Mouse (Mus musculus): Measurements from ENCODE around the gene Gsn. TPM values are rescaled to one million over a fixed set of nuclear protein-coding genes. Genes with fewer than 3 reads are reported as not detected.

Gsn gene
- total and polyA plus RNA-seq, 2 experiments from 2014 or later: 255 to 460 TPM

DNA sequence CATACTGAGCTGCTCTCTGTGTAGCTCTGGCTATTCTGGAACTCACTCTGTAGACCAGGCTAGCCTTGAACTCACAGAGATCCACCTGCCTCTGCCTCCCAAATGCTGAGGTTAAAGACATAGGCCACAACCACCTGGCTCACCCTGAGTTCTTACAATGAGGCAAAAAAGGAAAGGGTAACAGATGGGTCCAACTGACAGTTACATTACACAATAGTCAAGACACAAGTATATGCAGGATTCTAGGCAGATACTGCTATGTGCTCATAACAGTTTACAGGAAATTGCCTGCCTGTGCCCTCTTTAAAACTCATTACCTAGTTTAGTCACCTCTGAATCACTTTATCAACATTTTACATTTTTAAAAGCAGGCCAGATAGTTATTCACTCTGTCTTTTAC lies 77.5 kb downstream of the Gsn start:
- no peaks in the 10 kb centered on the region for H3K9me3 ChIP-seq (replicated peaks; ENCODE audit: control insufficient read depth, low read length)
- no peak for TF ChIP-seq EP300 (IDR thresholded peaks at IDR 0.05; ENCODE audit: low read depth)
- no peak for TF ChIP-seq CTCF (IDR thresholded peaks at IDR 0.05; ENCODE audit: low read depth)
- peaks cover 17% of the 10 kb centered on the region for H3K4me1 ChIP-seq (ENCODE audit: control insufficient read depth, insufficient read depth)
- H3K27me3 ChIP-seq (ENCODE audit: control insufficient read depth, insufficient read depth, low read length): no peaks in the 10 kb centered on the region
- 0 out of 2 replicates have a peak, but pooled peaks cover 4% of the 10 kb centered on the region for H3K36me3 ChIP-seq (replicated peaks; ENCODE audit: control insufficient read depth, insufficient read depth, low read length)
- no peak overlapping the region for H3K4me3 ChIP-seq (ENCODE audit: low read depth, low read length)
- H3K4me2 ChIP-seq (ENCODE audit: low read depth, low read length): no peak overlapping the region
- ATAC-seq (ENCODE audit: insufficient read depth, low read depth) (no peak), DNase-seq (ENCODE audit: low spot score) (no peak)
- H3K9ac ChIP-seq (replicated peaks; ENCODE audit: low read depth, low read length): no peak overlapping the region
- no peak overlapping the region for H3K27ac ChIP-seq (ENCODE audit: low read depth)

- no peaks in the 10 kb centered on the region for H3K36me3 ChIP-seq (replicated peaks; ENCODE audit: control insufficient read depth, insufficient read depth, low read length)
- H3K27ac ChIP-seq (ENCODE audit: low read depth): peak overlapping the region; percentile 89
- 28% methylated on average over 7 of the region's 7 CpGs for WGBS
- H3K9ac ChIP-seq (replicated peaks; ENCODE audit: low read depth, low read length): peak overlapping the region; percentile 78
- TF ChIP-seq CTCF (IDR thresholded peaks at IDR 0.05; ENCODE audit: low read depth) (no peak), EP300 (IDR thresholded peaks at IDR 0.05; ENCODE audit: low read depth) (no peak)
- DNase-seq (ENCODE audit: low spot score) (no peak), ATAC-seq (ENCODE audit: insufficient read depth, low read depth) (no peak)
- H3K4me2 ChIP-seq (ENCODE audit: low read depth, low read length): peak overlapping the region; percentile 88
- no peaks in the 10 kb centered on the region for H3K27me3 ChIP-seq (ENCODE audit: control insufficient read depth, insufficient read depth, low read length)
- H3K4me3 ChIP-seq (ENCODE audit: low read depth, low read length): peak overlapping the region; percentile 79
- H3K4me1 ChIP-seq (ENCODE audit: control insufficient read depth, insufficient read depth): peaks cover 17% of the 10 kb centered on the region
- H3K9me3 ChIP-seq (replicated peaks; ENCODE audit: control insufficient read depth, low read length): no peaks in the 10 kb centered on the region
These were observed 79.4 kb downstream of the Gsn start for GRCm38 (mm10) chr2:35335620-35336019.

DNA sequence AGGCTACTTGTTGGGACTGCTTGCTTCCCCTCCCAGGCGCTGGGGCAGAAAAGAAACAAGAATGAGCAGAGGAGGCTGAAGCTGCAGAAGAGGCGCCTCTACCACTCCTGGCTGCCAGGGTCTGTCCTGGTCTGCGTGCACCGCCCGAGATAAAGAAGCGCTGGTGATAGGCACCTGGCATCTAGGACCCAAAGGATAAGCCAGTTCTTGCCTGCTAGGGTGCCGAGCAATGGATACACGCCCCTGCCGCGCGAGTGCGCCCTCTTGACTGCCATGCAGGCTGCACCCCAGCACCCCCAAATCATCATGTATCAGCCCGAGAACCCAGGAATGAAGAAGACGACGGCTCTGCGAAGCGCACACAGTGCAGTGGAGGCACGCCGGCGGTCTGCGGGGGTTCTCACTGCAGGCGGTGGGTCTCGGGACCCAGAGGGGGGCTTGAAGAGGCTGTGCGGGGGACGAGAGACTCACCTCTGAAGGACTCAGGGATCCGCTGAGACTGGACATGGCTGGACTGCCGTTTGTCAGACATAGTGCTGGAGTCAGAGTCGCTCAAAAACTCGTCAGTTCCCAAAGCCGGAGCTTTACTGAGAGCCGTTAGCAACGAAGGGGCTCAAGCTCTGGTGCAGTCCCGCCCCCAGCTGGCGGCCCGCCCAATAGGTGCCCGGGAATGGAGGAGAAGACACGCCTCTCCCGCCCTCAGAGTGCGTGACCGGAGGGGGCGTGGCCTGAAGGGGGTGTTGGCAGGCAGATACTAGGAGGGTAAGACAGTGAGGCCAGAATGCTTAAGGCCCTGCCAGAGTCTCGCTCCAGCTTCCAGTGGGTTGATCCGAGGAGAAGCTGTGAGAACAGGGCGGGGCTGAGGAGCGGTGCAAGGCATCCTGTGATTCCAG lies 80.5 kb downstream of the Gsn start, which contains the start of gene Stom:
TSS of gene Stom (minus strand) at position 589 of the 893 bp plus-strand sequence.
- Histone ChIP-seq H3K36me3 (replicated peaks; ENCODE audit: control insufficient read depth, insufficient read depth, low read length) (no peaks in the 10 kb centered on the region), H3K4me1 (ENCODE audit: control insufficient read depth, insufficient read depth) (peaks cover 17% of the 10 kb centered on the region), H3K9me3 (replicated peaks; ENCODE audit: control insufficient read depth, low read length) (no peaks in the 10 kb centered on the region), H3K4me2 (ENCODE audit: low read depth, low read length) (peak within 1 kb of the TSS; percentile 88), H3K27me3 (ENCODE audit: control insufficient read depth, insufficient read depth, low read length) (no peaks in the 10 kb centered on the region), H3K27ac (ENCODE audit: low read depth) (peak within 1 kb of the TSS; percentile 89), H3K9ac (replicated peaks; ENCODE audit: low read depth, low read length) (peak within 1 kb of the TSS; percentile 78), H3K4me3 (ENCODE audit: low read depth, low read length) (peak within 1 kb of the TSS; percentile 79)
- TF ChIP-seq CTCF (IDR thresholded peaks at IDR 0.05; ENCODE audit: low read depth) (peak; percentile 12; the same call in 1 of the 2 replicates), EP300 (IDR thresholded peaks at IDR 0.05; ENCODE audit: low read depth) (no peak; the same call in 1 of the 2 replicates)
- peak; percentile 98 for DNase-seq (ENCODE audit: low spot score)
- ATAC-seq (ENCODE audit: insufficient read depth, low read depth): peak; percentile 100
- under 1% methylated on average over 45 of the region's 45 CpGs for WGBS

DNA sequence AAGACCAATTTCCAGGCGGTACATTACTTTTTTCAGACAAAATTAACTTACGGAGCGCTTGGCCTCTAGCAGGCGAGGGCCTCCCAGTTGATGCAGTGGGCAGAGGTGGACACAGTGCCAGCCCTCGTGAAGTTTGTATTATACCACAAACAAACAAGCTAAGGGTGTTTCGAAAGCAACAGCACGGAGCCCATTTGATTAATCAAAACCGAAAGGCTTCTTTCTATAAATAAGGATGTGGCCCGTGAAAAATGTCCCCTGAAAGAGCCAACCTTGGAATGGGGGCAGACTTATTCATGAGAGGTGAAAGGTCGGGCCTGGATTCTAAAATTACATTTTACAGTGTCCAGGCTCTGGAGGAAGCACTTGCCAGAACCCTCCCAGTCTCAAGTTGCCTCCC lies 81.2 kb downstream of the Gsn start:
- WGBS: 46% methylated on average over 10 of the region's 10 CpGs
- Histone ChIP-seq H3K27ac (ENCODE audit: low read depth) (peak overlapping the region; percentile 89), H3K4me2 (ENCODE audit: low read depth, low read length) (peak overlapping the region; percentile 88), H3K27me3 (ENCODE audit: control insufficient read depth, insufficient read depth, low read length) (no peaks in the 10 kb centered on the region), H3K9me3 (replicated peaks; ENCODE audit: control insufficient read depth, low read length) (no peaks in the 10 kb centered on the region), H3K4me1 (ENCODE audit: control insufficient read depth, insufficient read depth) (peaks cover 13% of the 10 kb centered on the region), H3K4me3 (ENCODE audit: low read depth, low read length) (peak overlapping the region; percentile 79), H3K36me3 (replicated peaks; ENCODE audit: control insufficient read depth, insufficient read depth, low read length) (no peaks in the 10 kb centered on the region), H3K9ac (replicated peaks; ENCODE audit: low read depth, low read length) (0 out of 2 replicates have a peak overlapping the region, but pooled peaks have one; percentile 35)
- ATAC-seq (ENCODE audit: insufficient read depth, low read depth) (no peak), DNase-seq (ENCODE audit: low spot score) (no peak)
- no peak for TF ChIP-seq CTCF (IDR thresholded peaks at IDR 0.05; ENCODE audit: low read depth)
- TF ChIP-seq EP300 (IDR thresholded peaks at IDR 0.05; ENCODE audit: low read depth): no peak

GRCm38 (mm10) chr2:35338036-35338435 lies 81.9 kb downstream of the Gsn start:
- Histone ChIP-seq H3K9me3 (replicated peaks; ENCODE audit: control insufficient read depth, low read length) (no peaks in the 10 kb centered on the region), H3K4me3 (ENCODE audit: low read depth, low read length) (no peak overlapping the region), H3K27ac (ENCODE audit: low read depth) (peak overlapping the region; percentile 46), H3K27me3 (ENCODE audit: control insufficient read depth, insufficient read depth, low read length) (no peaks in the 10 kb centered on the region), H3K9ac (replicated peaks; ENCODE audit: low read depth, low read length) (no peak overlapping the region), H3K36me3 (replicated peaks; ENCODE audit: control insufficient read depth, insufficient read depth, low read length) (no peaks in the 10 kb centered on the region), H3K4me2 (ENCODE audit: low read depth, low read length) (no peak overlapping the region), H3K4me1 (ENCODE audit: control insufficient read depth, insufficient read depth) (peaks cover 14% of the 10 kb centered on the region)
- WGBS: 61% methylated on average over 1 of the region's 1 CpGs
- no peak for TF ChIP-seq EP300 (IDR thresholded peaks at IDR 0.05; ENCODE audit: low read depth)
- TF ChIP-seq CTCF (IDR thresholded peaks at IDR 0.05; ENCODE audit: low read depth): no peak
- ATAC-seq (ENCODE audit: insufficient read depth, low read depth) (no peak), DNase-seq (ENCODE audit: low spot score) (no peak)

All from heart, postnatal 0 days (tissue).